Mouse (Mus musculus) urinary bladder, postnatal 36 days (tissue): ENCODE data around the gene Car7.

Source experiments
- DNase-seq, 2 experiments: peaks; one replicate each; pipeline ENCODE4 v3.0.0; 2022; ENCODE audit warnings: low spot score in 2 of 2, mixed read lengths in 1 of 2

Gene Car7

GRCm38 (mm10) chr8:104533971-104534778 is at the start of gene Car7, which contains the start of gene Nae1:
Car7 (plus strand) TSS chr8:104534689.
Nae1 (minus strand) TSS chr8:104534637.
- peak; percentile 91 to 93 for DNase-seq

- DNase-seq: peak; percentile 9 to 24
These were observed 25.2 kb upstream of the Car7 start, which contains the start of gene Terb1 for GRCm38 (mm10) chr8:104509061-104510006. Terb1 (minus strand) TSS chr8:104509910.

- DNase-seq: no peak
These were observed 24.4 kb upstream of the Car7 start for GRCm38 (mm10) chr8:104510134-104510533.

- DNase-seq: no peak
These were observed 16.6 kb upstream of the Car7 start for GRCm38 (mm10) chr8:104517872-104518271.

GRCm38 (mm10) chr8:104529671-104530070 is 4.8 kb upstream of the Car7 start:
- no peak for DNase-seq

- DNase-seq: no peak
These were observed 938 bp upstream of the Car7 start for GRCm38 (mm10) chr8:104533551-104533950.

- DNase-seq: peak in 1 of 2 experiments; percentile 17
These were observed 271 bp downstream of the Car7 start for GRCm38 (mm10) chr8:104534779-104535141.

- DNase-seq: no peak
These were observed 889 bp downstream of the Car7 start for GRCm38 (mm10) chr8:104535378-104535777.

- no peak for DNase-seq
These were observed 1.5 kb downstream of the Car7 start for GRCm38 (mm10) chr8:104536028-104536427.

- DNase-seq: no peak
These were observed 4.4 kb downstream of the Car7 start for GRCm38 (mm10) chr8:104538896-104539295.

- DNase-seq: no peak
These were observed 5.1 kb downstream of the Car7 start for GRCm38 (mm10) chr8:104539566-104539965.

- DNase-seq: no peak
These were observed 5.7 kb downstream of the Car7 start for GRCm38 (mm10) chr8:104540238-104540637.

- DNase-seq: no peak
These were observed 6.4 kb downstream of the Car7 start for GRCm38 (mm10) chr8:104540710-104541514.

- DNase-seq: no peak
These were observed 7.0 kb downstream of the Car7 start for GRCm38 (mm10) chr8:104541515-104541880.

- no peak for DNase-seq
These were observed 7.7 kb downstream of the Car7 start for GRCm38 (mm10) chr8:104542160-104542559.

- no peak for DNase-seq
These were observed 9.1 kb downstream of the Car7 start for GRCm38 (mm10) chr8:104543440-104544045.

GRCm38 (mm10) chr8:104555191-104555590 is 20.7 kb downstream of the Car7 start:
- no peak for DNase-seq

GRCm38 (mm10) chr8:104557226-104557625 is 22.7 kb downstream of the Car7 start:
- DNase-seq: no peak

GRCm38 (mm10) chr8:104560731-104561130 is 26.2 kb downstream of the Car7 start:
- no peak for DNase-seq

GRCm38 (mm10) chr8:104564633-104565456 is 30.4 kb downstream of the Car7 start:
- peak; percentile 58 to 81 for DNase-seq
